Mouse (Mus musculus): ENCODE results near the gene Ntn1. TPM values are rescaled to one million over a fixed set of nuclear protein-coding genes. Genes with fewer than 3 reads are reported as not detected.

The Ntn1 gene
- polyA plus RNA-seq, 1 experiment from 2014 or later, result 14.1 TPM

- DNase-seq (ENCODE audit: low spot score) (peak; percentile 68), ATAC-seq (ENCODE audit: low FRiP score) (peak; percentile 68; the same call in 1 of the 2 replicates)
- H3K27ac ChIP-seq, result peak overlapping the region; percentile 63
- no peaks in the 10 kb centered on the region for H3K36me3 ChIP-seq (replicated peaks; ENCODE audit: control insufficient read depth, insufficient read depth)
- peak overlapping the region; percentile 92 for H3K4me2 ChIP-seq (replicated peaks)
- WGBS, result under 1% methylated on average over 90 of the region's 90 CpGs
- no peaks in the 10 kb centered on the region for H3K9me3 ChIP-seq (ENCODE audit: control insufficient read depth, low read length)
- peak overlapping the region; percentile 55 for H3K4me3 ChIP-seq (replicated peaks; ENCODE audit: low read length)
- peaks cover 81% of the 10 kb centered on the region for H3K27me3 ChIP-seq (ENCODE audit: control insufficient read depth, insufficient read depth, low read length)
- H3K4me1 ChIP-seq (replicated peaks; ENCODE audit: control insufficient read depth, insufficient read depth, low read length), result peaks cover 33% of the 10 kb centered on the region
- H3K9ac ChIP-seq, result peak overlapping the region; percentile 55
Measured at GRCm38 (mm10) chr11:68386589-68387440, 13.8 kb downstream of the Ntn1 start.

- ATAC-seq (ENCODE audit: low FRiP score) (peak; percentile 42), DNase-seq (ENCODE audit: low spot score) (no peak)
- no peaks in the 10 kb centered on the region for H3K9me3 ChIP-seq (ENCODE audit: control insufficient read depth, low read length)
- H3K27ac ChIP-seq, result peak overlapping the region; percentile 63
- H3K9ac ChIP-seq, result peak overlapping the region; percentile 55
- peak overlapping the region; percentile 55 for H3K4me3 ChIP-seq (replicated peaks; ENCODE audit: low read length)
- peaks cover 79% of the 10 kb centered on the region for H3K27me3 ChIP-seq (ENCODE audit: control insufficient read depth, insufficient read depth, low read length)
- peaks cover 37% of the 10 kb centered on the region for H3K4me1 ChIP-seq (replicated peaks; ENCODE audit: control insufficient read depth, insufficient read depth, low read length)
- WGBS, result under 1% methylated on average over 56 of the region's 68 CpGs
- H3K36me3 ChIP-seq (replicated peaks; ENCODE audit: control insufficient read depth, insufficient read depth), result no peaks in the 10 kb centered on the region
- peak overlapping the region; percentile 92 for H3K4me2 ChIP-seq (replicated peaks)
Measured at GRCm38 (mm10) chr11:68385921-68386588, 14.6 kb downstream of the Ntn1 start.

- peaks cover 37% of the 10 kb centered on the region for H3K4me1 ChIP-seq (replicated peaks; ENCODE audit: control insufficient read depth, insufficient read depth, low read length)
- peaks cover 79% of the 10 kb centered on the region for H3K27me3 ChIP-seq (ENCODE audit: control insufficient read depth, insufficient read depth, low read length)
- no peaks in the 10 kb centered on the region for H3K36me3 ChIP-seq (replicated peaks; ENCODE audit: control insufficient read depth, insufficient read depth)
- peak overlapping the region; percentile 92 for H3K4me2 ChIP-seq (replicated peaks)
- H3K9ac ChIP-seq, result peak overlapping the region; percentile 55
- H3K4me3 ChIP-seq (replicated peaks; ENCODE audit: low read length), result peak overlapping the region; percentile 55
- DNase-seq (ENCODE audit: low spot score) (no peak), ATAC-seq (ENCODE audit: low FRiP score) (0 out of 2 replicates have a peak, but pooled peaks have one; percentile 32)
- 1% methylated on average over 91 of the region's 94 CpGs for WGBS
- H3K27ac ChIP-seq, result peak overlapping the region; percentile 66
- H3K9me3 ChIP-seq (ENCODE audit: control insufficient read depth, low read length), result no peaks in the 10 kb centered on the region
Measured at GRCm38 (mm10) chr11:68385021-68385821, 15.4 kb downstream of the Ntn1 start.

- DNase-seq (ENCODE audit: low spot score) (no peak), ATAC-seq (ENCODE audit: low FRiP score) (no peak)
- peaks cover 79% of the 10 kb centered on the region for H3K27me3 ChIP-seq (ENCODE audit: control insufficient read depth, insufficient read depth, low read length)
- H3K4me3 ChIP-seq (replicated peaks; ENCODE audit: low read length), result peak overlapping the region; percentile 55
- H3K4me2 ChIP-seq (replicated peaks), result peak overlapping the region; percentile 92
- H3K4me1 ChIP-seq (replicated peaks; ENCODE audit: control insufficient read depth, insufficient read depth, low read length), result peaks cover 38% of the 10 kb centered on the region
- no peaks in the 10 kb centered on the region for H3K36me3 ChIP-seq (replicated peaks; ENCODE audit: control insufficient read depth, insufficient read depth)
- 1% methylated on average over 27 of the region's 27 CpGs for WGBS
- no peaks in the 10 kb centered on the region for H3K9me3 ChIP-seq (ENCODE audit: control insufficient read depth, low read length)
- H3K27ac ChIP-seq, result peak overlapping the region; percentile 66
- H3K9ac ChIP-seq, result peak overlapping the region; percentile 55
Measured at GRCm38 (mm10) chr11:68384592-68385020, 16.0 kb downstream of the Ntn1 start.

GRCm38 (mm10) chr11:68384131-68384530 lies 16.5 kb downstream of the Ntn1 start:
- H3K27me3 ChIP-seq (ENCODE audit: control insufficient read depth, insufficient read depth, low read length), result peaks cover 79% of the 10 kb centered on the region
- WGBS, result 3% methylated on average over 12 of the region's 12 CpGs
- peaks cover 38% of the 10 kb centered on the region for H3K4me1 ChIP-seq (replicated peaks; ENCODE audit: control insufficient read depth, insufficient read depth, low read length)
- peak overlapping the region; percentile 55 for H3K4me3 ChIP-seq (replicated peaks; ENCODE audit: low read length)
- peak overlapping the region; percentile 55 for H3K9ac ChIP-seq
- H3K9me3 ChIP-seq (ENCODE audit: control insufficient read depth, low read length), result no peaks in the 10 kb centered on the region
- peak overlapping the region; percentile 92 for H3K4me2 ChIP-seq (replicated peaks)
- DNase-seq (ENCODE audit: low spot score), result no peak
- H3K27ac ChIP-seq, result no peak overlapping the region
- H3K36me3 ChIP-seq (replicated peaks; ENCODE audit: control insufficient read depth, insufficient read depth), result no peaks in the 10 kb centered on the region
- ATAC-seq (ENCODE audit: low FRiP score), result no peak

GRCm38 (mm10) chr11:68383519-68383918 lies 17.1 kb downstream of the Ntn1 start:
- no peak for DNase-seq (ENCODE audit: low spot score)
- H3K27me3 ChIP-seq (ENCODE audit: control insufficient read depth, insufficient read depth, low read length), result peaks cover 74% of the 10 kb centered on the region
- H3K4me3 ChIP-seq (replicated peaks; ENCODE audit: low read length), result peak overlapping the region; percentile 55

GRCm38 (mm10) chr11:68381833-68382232 lies 18.8 kb downstream of the Ntn1 start:
- no peaks in the 10 kb centered on the region for H3K9me3 ChIP-seq (ENCODE audit: control insufficient read depth, low read length)
- peaks cover 61% of the 10 kb centered on the region for H3K27me3 ChIP-seq (ENCODE audit: control insufficient read depth, insufficient read depth, low read length)
- peaks cover 41% of the 10 kb centered on the region for H3K4me1 ChIP-seq (replicated peaks; ENCODE audit: control insufficient read depth, insufficient read depth, low read length)
- H3K9ac ChIP-seq, result no peak overlapping the region
- ATAC-seq (ENCODE audit: low FRiP score) (no peak), DNase-seq (ENCODE audit: low spot score) (no peak)
- H3K27ac ChIP-seq, result no peak overlapping the region
- H3K4me3 ChIP-seq (replicated peaks; ENCODE audit: low read length), result no peak overlapping the region
- 54% methylated on average over 1 of the region's 1 CpGs for WGBS
- H3K4me2 ChIP-seq (replicated peaks), result peak overlapping the region; percentile 14; the same call in 1 of the 2 replicates
- H3K36me3 ChIP-seq (replicated peaks; ENCODE audit: control insufficient read depth, insufficient read depth), result no peaks in the 10 kb centered on the region

More at GRCm38 (mm10) chr11:68383519-68383918, 17.1 kb downstream of the Ntn1 start:
- no peak overlapping the region for H3K27ac ChIP-seq
- 6% methylated on average over 10 of the region's 10 CpGs for WGBS
- no peaks in the 10 kb centered on the region for H3K36me3 ChIP-seq (replicated peaks; ENCODE audit: control insufficient read depth, insufficient read depth)
- H3K9me3 ChIP-seq (ENCODE audit: control insufficient read depth, low read length), result no peaks in the 10 kb centered on the region
- H3K4me2 ChIP-seq (replicated peaks), result peak overlapping the region; percentile 92
- H3K9ac ChIP-seq, result peak overlapping the region; percentile 31; the same call in 1 of the 2 replicates
- ATAC-seq (ENCODE audit: low FRiP score), result no peak
- peaks cover 44% of the 10 kb centered on the region for H3K4me1 ChIP-seq (replicated peaks; ENCODE audit: control insufficient read depth, insufficient read depth, low read length)

- H3K9ac ChIP-seq, result no peak overlapping the region
- H3K4me3 ChIP-seq (replicated peaks; ENCODE audit: low read length), result no peak overlapping the region
- ATAC-seq (ENCODE audit: low FRiP score) (no peak), DNase-seq (ENCODE audit: low spot score) (no peak)
- H3K27ac ChIP-seq, result no peak overlapping the region
- H3K4me1 ChIP-seq (replicated peaks; ENCODE audit: control insufficient read depth, insufficient read depth, low read length), result peaks cover 41% of the 10 kb centered on the region
- H3K27me3 ChIP-seq (ENCODE audit: control insufficient read depth, insufficient read depth, low read length), result peaks cover 59% of the 10 kb centered on the region
- WGBS, result 67% methylated on average over 9 of the region's 9 CpGs
- peak overlapping the region; percentile 14; the same call in 1 of the 2 replicates for H3K4me2 ChIP-seq (replicated peaks)
- H3K36me3 ChIP-seq (replicated peaks; ENCODE audit: control insufficient read depth, insufficient read depth), result no peaks in the 10 kb centered on the region
- no peaks in the 10 kb centered on the region for H3K9me3 ChIP-seq (ENCODE audit: control insufficient read depth, low read length)
Measured at GRCm38 (mm10) chr11:68381318-68381717, 19.3 kb downstream of the Ntn1 start.
